Mouse (Mus musculus): ENCODE measurements around the gene Derl2. TPM values are rescaled to one million over a fixed set of nuclear protein-coding genes. Genes with fewer than 3 reads are reported as not detected.

Gene Derl2
- polyA plus RNA-seq, 1 experiment from 2014 or later, result 42.1 TPM

DNA sequence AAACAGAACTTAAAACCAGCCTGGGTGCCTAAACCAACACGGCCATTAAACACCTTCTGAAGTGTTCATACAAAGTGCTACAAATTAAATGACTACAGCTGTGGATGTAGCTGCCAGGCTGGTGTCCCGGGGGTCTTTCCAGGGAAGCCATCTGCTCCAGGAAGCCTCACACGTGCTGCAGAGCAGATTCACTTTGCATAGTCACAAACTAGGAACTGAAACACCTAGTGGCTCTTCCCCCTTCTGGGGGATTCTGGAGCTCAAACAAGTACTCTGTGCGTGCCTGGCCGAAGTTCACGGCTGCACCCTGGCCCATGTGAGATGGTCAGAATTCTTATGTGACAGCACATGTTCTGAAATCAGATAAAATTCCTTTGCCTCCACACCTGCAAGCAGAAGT lies 39.4 kb downstream of the Derl2 start:
- no peaks in the 10 kb centered on the region for H3K27me3 ChIP-seq
- H3K4me2 ChIP-seq (replicated peaks), result no peak overlapping the region
- no peaks in the 10 kb centered on the region for H3K9me3 ChIP-seq
- no peak overlapping the region for H3K9ac ChIP-seq
- peaks cover 6% of the 10 kb centered on the region; the same call in 1 of the 2 replicates for H3K4me1 ChIP-seq
- no peak overlapping the region for H3K27ac ChIP-seq
- no peak for ATAC-seq (ENCODE audit: insufficient number of reproducible peaks, insufficient read depth, low FRiP score, low TSS enrichment)
- 89% methylated on average over 6 of the region's 6 CpGs for WGBS
- peaks cover 57% of the 10 kb centered on the region for H3K36me3 ChIP-seq
- no peak overlapping the region for H3K4me3 ChIP-seq

DNA sequence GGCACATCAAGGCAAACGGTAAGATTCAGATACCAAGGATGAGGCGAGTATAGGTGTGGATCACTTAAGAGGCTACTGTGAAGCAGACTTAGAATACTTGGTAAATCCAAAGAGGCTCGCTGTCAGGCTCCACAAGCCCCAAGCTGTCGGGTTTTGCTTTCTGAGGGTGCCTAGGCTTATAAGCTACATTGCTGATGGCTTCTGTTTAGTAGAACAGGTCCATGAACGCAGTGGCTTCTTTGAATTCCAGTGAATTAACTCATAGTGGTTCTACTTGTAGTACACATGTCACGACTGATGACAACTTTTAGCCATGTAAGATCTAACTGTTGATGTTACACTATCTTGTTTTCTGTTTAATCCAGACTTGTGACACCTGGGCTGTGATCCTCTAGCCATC lies 42.3 kb downstream of the Derl2 start:
- Histone ChIP-seq H3K9ac (no peak overlapping the region), H3K4me2 (replicated peaks) (no peak overlapping the region), H3K4me3 (no peak overlapping the region), H3K9me3 (no peaks in the 10 kb centered on the region), H3K27me3 (no peaks in the 10 kb centered on the region), H3K4me1 (peaks cover 6% of the 10 kb centered on the region; the same call in 1 of the 2 replicates), H3K27ac (no peak overlapping the region), H3K36me3 (peaks cover 78% of the 10 kb centered on the region)
- 81% methylated on average over 6 of the region's 6 CpGs for WGBS
- ATAC-seq (ENCODE audit: insufficient number of reproducible peaks, insufficient read depth, low FRiP score, low TSS enrichment), result no peak

DNA sequence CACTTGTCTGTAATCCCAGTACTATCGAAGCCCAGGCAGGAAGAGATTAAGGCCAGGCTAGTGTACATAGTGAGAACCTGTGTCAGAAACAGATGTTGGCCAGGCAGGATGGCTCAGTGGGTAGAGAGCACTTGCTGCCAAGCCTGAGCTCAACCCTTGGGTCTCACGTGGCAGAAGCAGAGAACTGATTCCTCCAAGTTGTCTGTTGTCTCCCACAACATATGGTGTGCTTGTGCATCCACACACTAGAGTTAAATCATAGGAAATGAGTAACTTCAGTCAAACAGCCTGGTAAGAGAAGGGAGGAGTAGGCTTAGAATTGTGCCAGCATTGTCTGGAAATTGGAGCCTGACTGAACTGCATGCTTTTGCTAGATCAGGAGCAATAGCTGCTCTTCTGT lies 44.4 kb downstream of the Derl2 start:
- Histone ChIP-seq H3K36me3 (peaks cover 67% of the 10 kb centered on the region), H3K4me2 (replicated peaks) (no peak overlapping the region), H3K27me3 (no peaks in the 10 kb centered on the region), H3K9me3 (no peaks in the 10 kb centered on the region), H3K9ac (no peak overlapping the region), H3K27ac (no peak overlapping the region), H3K4me3 (no peak overlapping the region), H3K4me1 (0 out of 2 replicates have a peak, but pooled peaks cover 3% of the 10 kb centered on the region)
- ATAC-seq (ENCODE audit: insufficient number of reproducible peaks, insufficient read depth, low FRiP score, low TSS enrichment), result no peak
- 75% methylated on average over 2 of the region's 2 CpGs for WGBS

DNA sequence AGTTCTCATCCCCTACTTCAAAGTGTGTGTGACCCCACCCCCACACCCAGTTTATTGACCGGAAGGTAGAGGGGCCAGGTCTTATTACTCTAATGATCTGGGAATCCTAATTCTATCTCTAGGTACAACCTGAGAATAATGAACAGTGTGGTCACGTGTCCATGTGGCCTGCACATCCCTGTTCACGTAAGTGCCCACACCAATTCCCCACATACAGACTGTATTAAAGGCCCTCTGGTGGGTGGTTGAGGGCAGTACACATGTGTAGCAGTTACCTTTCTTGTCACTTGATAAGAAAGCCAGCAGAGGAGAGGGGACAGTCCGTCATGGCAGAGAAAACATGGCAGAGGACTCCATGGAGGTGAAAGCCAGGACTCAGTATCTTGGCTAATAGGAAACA lies 45.7 kb downstream of the Derl2 start:
- Histone ChIP-seq H3K27me3 (no peaks in the 10 kb centered on the region), H3K9me3 (no peaks in the 10 kb centered on the region), H3K36me3 (peaks cover 54% of the 10 kb centered on the region), H3K27ac (no peak overlapping the region), H3K9ac (no peak overlapping the region), H3K4me1 (0 out of 2 replicates have a peak, but pooled peaks cover 3% of the 10 kb centered on the region), H3K4me2 (replicated peaks) (no peak overlapping the region), H3K4me3 (no peak overlapping the region)
- 66% methylated on average over 4 of the region's 4 CpGs for WGBS
- no peak for ATAC-seq (ENCODE audit: insufficient number of reproducible peaks, insufficient read depth, low FRiP score, low TSS enrichment)

- H3K27ac ChIP-seq, result no peak overlapping the region
- WGBS, result 57% methylated on average over 1 of the region's 1 CpGs
- H3K27me3 ChIP-seq, result no peaks in the 10 kb centered on the region
- no peaks in the 10 kb centered on the region for H3K9me3 ChIP-seq
- no peak overlapping the region for H3K4me3 ChIP-seq
- H3K4me1 ChIP-seq, result peaks cover 11% of the 10 kb centered on the region
- no peak overlapping the region for H3K4me2 ChIP-seq (replicated peaks)
- peaks cover 41% of the 10 kb centered on the region for H3K36me3 ChIP-seq
- no peak overlapping the region for H3K9ac ChIP-seq
- ATAC-seq (ENCODE audit: insufficient number of reproducible peaks, insufficient read depth, low FRiP score, low TSS enrichment), result no peak
Observed at GRCm38 (mm10) chr11:70972586-70972985, 47.1 kb downstream of the Derl2 start.

DNA sequence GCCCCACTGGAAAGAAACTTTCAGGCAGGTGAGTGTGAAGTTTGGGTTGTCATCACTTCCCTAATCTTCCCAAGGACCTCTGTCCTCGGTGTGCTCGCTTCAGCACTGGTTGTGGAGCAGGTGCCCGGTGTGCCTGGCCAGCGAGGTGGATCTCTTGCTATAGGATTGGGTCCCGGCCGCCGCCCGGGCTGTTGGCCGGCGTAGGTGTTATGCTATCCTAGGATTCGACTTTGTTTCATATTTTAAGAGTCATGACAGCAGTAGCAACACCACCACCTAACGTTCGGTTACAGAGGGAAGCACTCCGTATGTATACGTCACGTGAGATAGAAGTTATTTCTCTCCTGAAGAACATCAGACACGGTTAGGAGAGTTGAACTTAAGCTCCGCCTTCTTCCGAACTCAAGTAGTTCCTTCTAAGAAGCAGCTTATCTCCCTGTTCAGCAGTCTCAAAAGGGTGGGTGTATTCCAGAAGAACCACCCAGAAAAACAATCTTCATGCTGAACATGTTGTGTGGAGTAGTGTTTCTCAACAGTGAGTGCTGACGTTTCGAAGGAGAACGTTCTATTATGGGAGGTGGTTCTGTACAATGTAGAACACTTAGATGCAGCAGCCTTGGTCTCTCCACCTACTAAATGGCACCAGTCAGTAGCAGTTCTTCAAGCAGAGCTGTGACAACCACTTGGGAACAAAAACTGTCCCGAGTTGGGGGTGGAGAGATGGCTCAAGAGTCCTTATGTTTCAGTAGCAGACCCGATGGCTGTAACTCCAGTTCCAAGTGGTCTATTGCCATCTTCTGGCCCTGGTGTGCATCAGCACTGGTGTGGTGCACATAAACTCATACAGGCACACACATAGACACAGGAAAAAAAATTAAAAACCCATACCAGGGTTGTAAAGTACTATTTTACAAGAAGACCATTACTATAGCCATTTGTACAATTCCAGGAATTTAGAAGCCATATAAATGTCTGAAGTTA lies 48.8 kb downstream of the Derl2 start:
- peak overlapping the region; percentile 92; the same call in 1 of the 2 replicates for H3K27ac ChIP-seq
- H3K9me3 ChIP-seq, result no peaks in the 10 kb centered on the region
- H3K27me3 ChIP-seq, result no peaks in the 10 kb centered on the region
- H3K4me1 ChIP-seq, result peaks cover 11% of the 10 kb centered on the region
- H3K36me3 ChIP-seq, result peaks cover 32% of the 10 kb centered on the region
- peak overlapping the region; percentile 84 for H3K4me2 ChIP-seq (replicated peaks)
- H3K9ac ChIP-seq, result peak overlapping the region; percentile 67
- H3K4me3 ChIP-seq, result peak overlapping the region; percentile 92
- 17% methylated on average over 24 of the region's 24 CpGs for WGBS
- peak; percentile 29; the same call in 1 of the 2 replicates for ATAC-seq (ENCODE audit: insufficient number of reproducible peaks, insufficient read depth, low FRiP score, low TSS enrichment)

DNA sequence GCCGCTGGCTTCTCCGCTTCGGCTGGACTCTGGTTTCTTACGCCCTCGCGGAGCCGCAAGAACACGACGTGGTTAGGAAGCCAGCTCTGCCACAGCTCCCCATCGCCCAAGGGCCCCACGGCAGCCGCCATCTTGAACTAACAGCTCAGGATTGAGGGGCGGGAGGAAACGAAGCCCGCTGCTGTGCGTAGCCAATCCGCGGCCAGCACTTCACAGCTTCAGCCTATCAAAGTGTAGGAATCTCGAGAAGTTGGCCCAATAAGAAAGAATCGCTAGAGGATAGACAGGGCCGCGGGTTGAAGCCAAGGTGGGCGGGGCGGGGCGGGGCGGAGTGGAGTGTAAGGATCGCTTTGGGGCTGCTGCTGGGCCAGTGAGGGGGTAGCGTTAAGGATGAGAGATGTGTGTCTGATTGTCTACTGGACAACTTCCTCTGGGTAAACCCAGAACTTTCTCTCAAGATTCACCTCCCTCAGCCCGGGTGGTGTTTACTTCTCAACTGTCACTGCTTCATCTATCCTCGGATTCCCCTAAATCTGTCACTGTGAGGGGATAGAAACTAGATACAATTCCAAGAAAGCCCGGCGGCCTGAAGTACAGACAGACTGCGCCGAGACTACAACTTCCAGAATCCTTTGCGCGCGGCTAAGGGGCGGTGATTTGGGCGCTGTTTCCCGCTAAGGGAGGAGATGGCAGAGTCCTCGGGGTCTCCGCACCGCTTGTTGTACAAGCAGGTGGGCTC lies 49.7 kb downstream of the Derl2 start, which contains the start of the genes Nup88 and Rpain:
Nup88 (minus strand) TSS at position 153 of the 739 bp plus-strand sequence.
Rpain (plus strand) TSS at position 393 of the 739 bp plus-strand sequence.
- under 1% methylated on average over 43 of the region's 43 CpGs for WGBS
- ATAC-seq (ENCODE audit: insufficient number of reproducible peaks, insufficient read depth, low FRiP score, low TSS enrichment), result peak; percentile 98
- Histone ChIP-seq H3K9ac (peak within 1 kb of the TSS; percentile 91), H3K9me3 (no peaks in the 10 kb centered on the region), H3K27ac (peak within 1 kb of the TSS; percentile 92), H3K27me3 (no peaks in the 10 kb centered on the region), H3K4me3 (peak within 1 kb of the TSS; percentile 92), H3K4me1 (peaks cover 11% of the 10 kb centered on the region), H3K4me2 (replicated peaks) (peak within 1 kb of the TSS; percentile 84), H3K36me3 (peaks cover 36% of the 10 kb centered on the region)

GRCm38 (mm10) chr11:70969271-70969794 lies 50.3 kb downstream of the Derl2 start:
- Histone ChIP-seq H3K27me3 (no peaks in the 10 kb centered on the region), H3K27ac (peak overlapping the region; percentile 92), H3K9me3 (no peaks in the 10 kb centered on the region), H3K9ac (peak overlapping the region; percentile 91), H3K4me1 (peaks cover 11% of the 10 kb centered on the region), H3K4me3 (peak overlapping the region; percentile 92), H3K4me2 (replicated peaks) (peak overlapping the region; percentile 83), H3K36me3 (peaks cover 36% of the 10 kb centered on the region)
- WGBS, result under 1% methylated on average over 25 of the region's 25 CpGs
- no peak for ATAC-seq (ENCODE audit: insufficient number of reproducible peaks, insufficient read depth, low FRiP score, low TSS enrichment)

- Histone ChIP-seq H3K27ac (no peak overlapping the region), H3K9ac (no peak overlapping the region), H3K9me3 (no peaks in the 10 kb centered on the region), H3K36me3 (peaks cover 68% of the 10 kb centered on the region), H3K4me1 (peaks cover 8% of the 10 kb centered on the region), H3K4me2 (replicated peaks) (no peak overlapping the region), H3K4me3 (no peak overlapping the region), H3K27me3 (no peaks in the 10 kb centered on the region)
- no peak for ATAC-seq (ENCODE audit: insufficient number of reproducible peaks, insufficient read depth, low FRiP score, low TSS enrichment)
- 70% methylated on average over 4 of the region's 4 CpGs for WGBS
Observed at GRCm38 (mm10) chr11:70964222-70964907, 55.3 kb downstream of the Derl2 start.

- H3K4me2 ChIP-seq (replicated peaks), result no peak overlapping the region
- no peak overlapping the region for H3K9ac ChIP-seq
- H3K27ac ChIP-seq, result no peak overlapping the region
- no peak overlapping the region for H3K4me3 ChIP-seq
- H3K9me3 ChIP-seq, result no peaks in the 10 kb centered on the region
- WGBS, result 96% methylated on average over 5 of the region's 5 CpGs
- H3K36me3 ChIP-seq, result peaks cover 90% of the 10 kb centered on the region
- H3K27me3 ChIP-seq, result no peaks in the 10 kb centered on the region
- ATAC-seq (ENCODE audit: insufficient number of reproducible peaks, insufficient read depth, low FRiP score, low TSS enrichment), result no peak
- H3K4me1 ChIP-seq, result no peaks in the 10 kb centered on the region
Observed at GRCm38 (mm10) chr11:70960786-70961554, 58.7 kb downstream of the Derl2 start.

Data from embryonic facial prominence, embryonic 12.5 days (tissue).